ENCODE assay signal across 8 mouse cellular contexts in genomic region chr12:87300441-87300690, GRCm38 (mm10). TPM values are rescaled to one million over a fixed set of nuclear protein-coding genes. Genes with fewer than 3 reads are reported as not detected.
DNase-seq lines count a peak whose midpoint lies in the region; ATAC-seq and TF ChIP-seq lines count a peak whose summit lies in the region.

No protein-coding gene starts in this region.

- H3K9me3 ChIP-seq in hindbrain, postnatal 0 days (ENCODE audit: low read length) = no peaks in the 10 kb centered on the region
- H3K9me3 ChIP-seq in midbrain, embryonic 13.5 days = no peaks in the 10 kb centered on the region

- no peaks in the 10 kb centered on the region for H3K36me3 ChIP-seq in hindbrain, postnatal 0 days (ENCODE audit: insufficient read depth, low read length)
- H3K36me3 ChIP-seq in midbrain, embryonic 13.5 days = no peaks in the 10 kb centered on the region

- TF ChIP-seq POLR2A in cortical plate, adult 2 months (IDR thresholded peaks at IDR 0.05; ENCODE audit: extremely low read depth, insufficient read depth, low read length) = no peak

- no peak for ATAC-seq in hindbrain, postnatal 0 days
- ATAC-seq in midbrain, embryonic 13.5 days = peak; percentile 9; the same call in 1 of the 2 replicates

- H3K27me3 ChIP-seq in hindbrain, postnatal 0 days (ENCODE audit: insufficient read depth, low read length) = no peaks in the 10 kb centered on the region
- H3K27me3 ChIP-seq in midbrain, embryonic 13.5 days = peaks cover 41% of the 10 kb centered on the region

- peak; percentile 5 for DNase-seq in kidney, adult 11 months
- DNase-seq in kidney, postnatal 14 days = no peak
- no peak for DNase-seq in hindbrain, postnatal 0 days (ENCODE audit: low spot score)
- no peak for DNase-seq in adrenal gland, adult 18-20 months (ENCODE audit: low spot score in 2 of 2)
- no peak for DNase-seq in frontal cortex, postnatal 10 days (ENCODE audit: low spot score in 2 of 2)
- no peak for DNase-seq in adrenal gland, postnatal 4 days (ENCODE audit: low spot score in 2 of 2)

- H3K27ac ChIP-seq in cortical plate, adult 2 months (ENCODE audit: insufficient read depth, low read length) = no peak overlapping the region
- no peak overlapping the region for H3K27ac ChIP-seq in hindbrain, postnatal 0 days
- no peak overlapping the region for H3K27ac ChIP-seq in midbrain, embryonic 13.5 days

- H3K4me1 ChIP-seq in cortical plate, adult 2 months (ENCODE audit: control insufficient read depth, insufficient read depth, low read length) = no peaks in the 10 kb centered on the region
- H3K4me1 ChIP-seq in hindbrain, postnatal 0 days (ENCODE audit: insufficient read depth, low read length) = no peaks in the 10 kb centered on the region
- H3K4me1 ChIP-seq in midbrain, embryonic 13.5 days (replicated peaks) = peaks cover 18% of the 10 kb centered on the region

- no peak for TF ChIP-seq CTCF in cortical plate, adult 2 months (IDR thresholded peaks at IDR 0.05; ENCODE audit: extremely low read depth, insufficient read depth, low read length)
- no peak for TF ChIP-seq CTCF in hindbrain, postnatal 0 days (IDR thresholded peaks at IDR 0.05; ENCODE audit: low read depth)

- peak overlapping the region; percentile 83 for H3K4me2 ChIP-seq in hindbrain, postnatal 0 days (ENCODE audit: low read depth, low read length)
- H3K4me2 ChIP-seq in midbrain, embryonic 13.5 days (replicated peaks) = peak overlapping the region; percentile 97

- WGBS in hindbrain, postnatal 0 days = 1% methylated on average over 9 of the region's 9 CpGs
- WGBS in midbrain, embryonic 13.5 days = under 1% methylated on average over 9 of the region's 9 CpGs

- H3K9ac ChIP-seq in hindbrain, postnatal 0 days (replicated peaks; ENCODE audit: low read length) = no peak overlapping the region
- H3K9ac ChIP-seq in midbrain, embryonic 13.5 days (replicated peaks) = no peak overlapping the region; the same call in 1 of the 2 replicates

- peak overlapping the region; percentile 22 for H3K4me3 ChIP-seq in cortical plate, adult 2 months (ENCODE audit: insufficient read depth, low read length)
- H3K4me3 ChIP-seq in hindbrain, postnatal 0 days (ENCODE audit: low read length) = peak overlapping the region; percentile 66
- peak overlapping the region; percentile 65 for H3K4me3 ChIP-seq in midbrain, embryonic 13.5 days (replicated peaks)

RNA-seq across cellular contexts. Expression of gene Ism2, which starts 0.9 kb away (rescaled TPM):
- 0.23 and 0.25 TPM in 2 replicates for polyA plus RNA-seq in cortical plate, adult 2 months (2012; rRNA removed)
- 2.1 and 6.1 TPM in 2 replicates for total RNA-seq in hindbrain, postnatal 0 days (2014; rRNA removed)
- polyA plus RNA-seq in hindbrain, postnatal 0 days (2015; fragmentation: Nextera tagmentation; extraction: Ambion mirVana) = 1.5 and 1.9 TPM in 2 replicates
- polyA plus RNA-seq in midbrain, embryonic 13.5 days (2015; fragmentation: Nextera tagmentation; extraction: Ambion mirVana) = 0.79 and 0.93 TPM in 2 replicates
- total RNA-seq in adrenal gland, adult 18-20 months (2021) = under 1 TPM in 1 of 2 experiments, not detected in 1; 0.13 TPM
- under 1 TPM; 0.56 to 0.62 TPM for total RNA-seq in adrenal gland, postnatal 4 days (2021)

RNA-seq across cellular contexts. Expression of gene Ahsa1, which starts 34.1 kb away (rescaled TPM):
- polyA plus RNA-seq in cortical plate, adult 2 months (2012; rRNA removed) = 179 and 189 TPM in 2 replicates
- total RNA-seq in hindbrain, postnatal 0 days (2014; rRNA removed) = 75.0 and 102 TPM in 2 replicates
- 177 and 178 TPM in 2 replicates for polyA plus RNA-seq in hindbrain, postnatal 0 days (2015; fragmentation: Nextera tagmentation; extraction: Ambion mirVana)
- 207 and 209 TPM in 2 replicates for polyA plus RNA-seq in midbrain, embryonic 13.5 days (2015; fragmentation: Nextera tagmentation; extraction: Ambion mirVana)
- total RNA-seq in adrenal gland, adult 18-20 months (2021) = 100 to 1,000 TPM; 235 to 276 TPM
- total RNA-seq in adrenal gland, postnatal 4 days (2021) = 100 to 1,000 TPM; 119 to 129 TPM

RNA-seq across cellular contexts. Expression of gene Vipas39, which starts 34.3 kb away (rescaled TPM):
- polyA plus RNA-seq in cortical plate, adult 2 months (2012; rRNA removed) = 61.0 and 64.0 TPM in 2 replicates
- 51.6 and 61.3 TPM in 2 replicates for total RNA-seq in hindbrain, postnatal 0 days (2014; rRNA removed)
- 49.8 and 50.5 TPM in 2 replicates for polyA plus RNA-seq in hindbrain, postnatal 0 days (2015; fragmentation: Nextera tagmentation; extraction: Ambion mirVana)
- polyA plus RNA-seq in midbrain, embryonic 13.5 days (2015; fragmentation: Nextera tagmentation; extraction: Ambion mirVana) = 67.3 and 69.3 TPM in 2 replicates
- 10 to 100 TPM; 35.9 to 40.3 TPM for total RNA-seq in adrenal gland, adult 18-20 months (2021)
- 10 to 100 TPM; 42.8 to 45.6 TPM for total RNA-seq in adrenal gland, postnatal 4 days (2021)
